Mouse (Mus musculus) lung, adult 2 months (tissue): ENCODE results near the gene Nod2. TPM values are rescaled to one million over a fixed set of nuclear protein-coding genes. Genes with fewer than 3 reads are reported as not detected.

Source experiments
- DNase-seq: peaks from one replicate; pipeline ENCODE4 v3.0.0; 2022
- H3K4me1 ChIP-seq: fragments of 200-500 bp; 2 replicates; pipeline ENCODE4 v1.6.1; 2011; ENCODE audit warnings: low read length; ENCODE audit not compliant: control insufficient read depth, insufficient read depth
- H3K4me3 ChIP-seq: fragments of 200-500 bp; replicated peaks from 2 replicates; pipeline ENCODE3; 2011; ENCODE audit warnings: low read depth, mild to moderate bottlenecking, control low read depth, low read length; ENCODE audit errors: extremely low read depth
- CTCF ChIP-seq: fragments of 200-500 bp; IDR thresholded peaks from 2 replicates; pipeline ENCODE4 v1.5.1; 2011; ENCODE audit warnings: mild to moderate bottlenecking, low read length, control low read depth; ENCODE audit not compliant: insufficient read depth
- POLR2A ChIP-seq: fragments of 200-500 bp; IDR thresholded peaks from 2 replicates; pipeline ENCODE4 v1.6.1; 2011; ENCODE audit warnings: low read depth, mild to moderate bottlenecking, control low read depth, low read length, borderline replicate concordance; ENCODE audit errors: extremely low read depth
- WGBS: fragments of 180-500 bp; shearing (Covaris S2); methylation state at CpG from one replicate; pipeline ENCODE4 v1.1.7; 2018; 5-methylcytosine and 5-hydroxymethylcytosine counted together
- polyA plus RNA-seq: library from polyadenylated mRNA; depleted of rRNA; stranded (reverse); fragments of >200 nt; gene quantifications from 2 replicates; pipeline ENCODE4 v1.2.3, GENCODE M21; 2012

The Nod2 gene
- polyA plus RNA-seq, 1 experiment = 5.0 TPM

DNA sequence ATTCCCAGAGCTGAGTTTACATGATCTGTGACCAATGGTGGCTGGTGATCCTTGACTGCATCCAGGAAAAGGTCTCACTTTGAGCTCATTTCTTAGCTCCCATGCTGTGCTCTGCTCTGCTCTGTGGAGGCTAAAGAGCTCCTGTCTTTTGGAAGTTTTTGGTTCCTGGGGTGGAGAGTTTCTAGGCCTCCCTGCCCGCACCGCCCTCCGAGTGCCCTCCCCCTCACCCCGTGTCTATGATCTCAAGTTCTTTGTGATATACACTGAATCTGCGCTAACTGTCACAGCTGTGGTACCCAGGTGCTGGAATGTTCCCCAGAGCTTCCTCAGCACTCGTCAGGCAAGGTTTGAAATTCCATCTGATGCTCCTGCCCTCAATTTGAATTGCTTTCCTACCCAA is 23.7 kb downstream of the Nod2 start:
- Histone ChIP-seq H3K4me3 (no peak overlapping the region), H3K4me1 (peaks cover 9% of the 10 kb centered on the region; the same call in 1 of the 2 replicates)
- TF ChIP-seq CTCF = no peak
- TF ChIP-seq POLR2A = no peak
- WGBS = 90% methylated on average over 6 of the region's 6 CpGs
- DNase-seq = no peak

DNA sequence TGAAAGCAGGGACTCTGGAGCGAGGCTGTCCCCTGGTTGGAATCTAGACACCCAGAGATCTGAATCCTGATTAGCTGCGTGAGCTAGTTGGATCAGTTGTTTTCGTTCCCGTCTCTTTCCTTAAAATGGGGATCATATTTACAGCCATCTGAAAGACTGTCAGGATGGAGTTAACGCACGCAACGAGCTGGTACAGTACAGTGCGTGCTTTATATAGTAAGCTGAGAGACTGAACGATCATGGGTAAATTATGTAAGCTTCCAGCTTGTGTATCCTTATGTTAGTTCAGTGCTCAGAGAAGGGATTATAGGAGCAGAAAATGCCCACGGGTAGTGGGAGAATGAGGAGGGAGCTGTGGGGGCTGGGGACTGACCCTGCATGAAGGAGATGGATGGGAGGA is 24.5 kb downstream of the Nod2 start:
- no peak for DNase-seq
- Histone ChIP-seq H3K4me3 (no peak overlapping the region), H3K4me1 (peaks cover 2% of the 10 kb centered on the region; the same call in 1 of the 2 replicates)
- WGBS = 84% methylated on average over 10 of the region's 10 CpGs
- no peak for TF ChIP-seq CTCF

- Histone ChIP-seq H3K4me3 (no peak overlapping the region), H3K4me1 (no peaks in the 10 kb centered on the region)
- 69% methylated on average over 5 of the region's 5 CpGs for WGBS
- no peak for DNase-seq
- TF ChIP-seq CTCF (no peak), POLR2A (no peak)
These were observed 26.7 kb downstream of the Nod2 start for GRCm38 (mm10) chr8:88673859-88674258.

DNA sequence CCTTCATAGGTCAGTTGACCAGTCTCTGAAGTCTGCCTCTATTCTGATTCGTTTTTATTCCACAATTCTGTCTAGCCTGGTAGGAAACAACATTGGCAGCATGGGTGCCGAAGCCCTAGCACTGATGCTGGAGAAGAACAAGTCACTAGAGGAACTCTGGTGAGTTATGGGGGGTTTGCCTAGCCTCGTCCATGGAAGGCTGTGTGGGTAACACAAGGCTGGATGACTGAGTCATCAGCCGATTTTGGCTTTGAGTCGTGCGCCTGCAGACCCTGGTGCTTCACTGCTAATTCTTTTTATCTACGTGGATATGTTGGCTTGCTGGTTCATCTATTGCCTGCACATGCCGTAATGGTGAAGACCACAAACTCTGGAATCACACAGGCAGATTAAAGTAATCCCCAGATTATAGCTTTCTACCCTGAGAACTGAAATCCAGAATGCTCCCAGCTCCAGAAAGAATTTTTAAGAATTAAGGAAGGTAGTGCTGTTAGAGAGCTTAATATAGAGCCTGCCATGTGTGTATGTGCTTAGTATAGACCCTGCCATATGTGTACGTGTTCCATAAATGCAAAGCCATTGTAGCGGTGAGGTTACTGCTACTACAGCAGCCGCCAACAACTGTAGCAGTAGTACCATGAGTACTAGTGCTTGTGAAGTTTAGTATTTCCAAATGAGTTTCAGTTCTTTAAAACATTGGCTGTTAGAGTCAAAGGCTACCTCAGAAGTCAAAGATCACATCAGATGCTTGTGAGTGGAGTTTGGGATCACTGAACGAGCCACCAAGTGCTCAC is 28.5 kb downstream of the Nod2 start:
- no peak overlapping the region for H3K4me3 ChIP-seq
- DNase-seq = no peak
- 85% methylated on average over 12 of the region's 12 CpGs for WGBS
- TF ChIP-seq POLR2A (no peak), CTCF (no peak)
- no peaks in the 10 kb centered on the region for H3K4me1 ChIP-seq

GRCm38 (mm10) chr8:88677071-88677470 is 30.0 kb downstream of the Nod2 start:
- Histone ChIP-seq H3K4me1 (no peaks in the 10 kb centered on the region), H3K4me3 (no peak overlapping the region)
- WGBS = 80% methylated on average over 8 of the region's 8 CpGs
- no peak for DNase-seq
- TF ChIP-seq POLR2A (no peak), CTCF (no peak)

- 97% methylated on average over 2 of the region's 2 CpGs for WGBS
- H3K4me1 ChIP-seq = peaks cover 7% of the 10 kb centered on the region; the same call in 1 of the 2 replicates
- DNase-seq = no peak
- TF ChIP-seq POLR2A (no peak), CTCF (no peak)
- H3K4me3 ChIP-seq = no peak overlapping the region
These were observed 33.5 kb downstream of the Nod2 start for GRCm38 (mm10) chr8:88680566-88680965.

DNA sequence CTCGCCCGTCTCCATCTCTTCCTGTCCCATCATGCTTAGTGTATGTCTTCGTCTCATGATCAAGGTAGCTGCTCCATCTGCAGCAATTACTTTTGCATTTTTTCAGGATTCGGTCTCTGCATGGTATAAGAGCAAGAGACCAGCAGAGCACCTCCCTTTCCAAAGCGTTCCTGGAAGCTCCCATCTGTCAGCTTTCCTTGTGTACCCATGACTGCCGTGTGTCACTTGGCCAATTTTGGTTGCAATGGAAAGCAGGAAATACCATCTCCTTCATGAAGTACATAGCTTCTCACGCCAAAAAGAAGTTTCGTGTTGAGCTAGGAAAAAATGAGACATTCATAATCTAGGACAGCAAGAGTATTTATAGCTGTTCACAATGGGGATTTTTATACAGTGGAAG is 33.9 kb downstream of the Nod2 start:
- Histone ChIP-seq H3K4me1 (peaks cover 7% of the 10 kb centered on the region; the same call in 1 of the 2 replicates), H3K4me3 (no peak overlapping the region)
- 74% methylated on average over 8 of the region's 8 CpGs for WGBS
- DNase-seq = no peak
- TF ChIP-seq CTCF (no peak), POLR2A (no peak)

- Histone ChIP-seq H3K4me3 (no peak overlapping the region), H3K4me1 (peaks cover 7% of the 10 kb centered on the region; the same call in 1 of the 2 replicates)
- 64% methylated on average over 7 of the region's 7 CpGs for WGBS
- DNase-seq = no peak
- TF ChIP-seq CTCF (no peak), POLR2A (no peak)
These were observed 36.7 kb downstream of the Nod2 start for GRCm38 (mm10) chr8:88683656-88684289.

- TF ChIP-seq POLR2A = no peak
- Histone ChIP-seq H3K4me1 (peaks cover 7% of the 10 kb centered on the region; the same call in 1 of the 2 replicates), H3K4me3 (no peak overlapping the region)
- 55% methylated on average over 9 of the region's 9 CpGs for WGBS
- DNase-seq = no peak
These were observed 39.3 kb downstream of the Nod2 start for GRCm38 (mm10) chr8:88686226-88686905.
